Mouse (Mus musculus) megakaryocyte, adult 5-6 weeks (primary cell): ENCODE results near the gene Kif1a. TPM values are rescaled to one million over a fixed set of nuclear protein-coding genes. Genes with fewer than 3 reads are reported as not detected.
A peak's percentile ranks its signal among the peaks of the same experiment; 100 is the strongest.

Source experiments
- ATAC-seq: 2 replicates; pipeline ENCODE4 v1.8.0; 2016; ENCODE audit warnings: mild to moderate bottlenecking, inconsistent platforms; ENCODE audit not compliant: poor library complexity, severe bottlenecking
- total RNA-seq, 2 experiments: library from RNA; stranded (forward) in 1 of 2; stranded (reverse) in 1 of 2; fragments of 153-499, 151-499 nt in 1 of 2; fragments of 221-1000, 200-1000 nt in 1 of 2; gene quantifications; 2 replicates each; pipeline versions ENCODE4 v1.2.3 to v1.2.4; 2015 to 2017

Gene Kif1a
- total RNA-seq (2015) (not detected in 2 replicates), total RNA-seq (2017) (not detected in 2 replicates)

- ATAC-seq, result no peak
Observed at GRCm38 (mm10) chr1:93101571-93102061, at the start of gene Kif1a. Gene Kif1a (minus strand): TSS chr1:93101951.

- ATAC-seq, result no peak
Observed at GRCm38 (mm10) chr1:93150907-93151661, 49.3 kb upstream of the Kif1a start.

GRCm38 (mm10) chr1:93144176-93144575 is 42.4 kb upstream of the Kif1a start:
- ATAC-seq, result no peak

- ATAC-seq, result no peak
Observed at GRCm38 (mm10) chr1:93142871-93143270, 41.1 kb upstream of the Kif1a start.

GRCm38 (mm10) chr1:93139713-93140112 is 38.0 kb upstream of the Kif1a start:
- ATAC-seq, result no peak

GRCm38 (mm10) chr1:93138534-93138933 is 36.8 kb upstream of the Kif1a start:
- no peak for ATAC-seq

- no peak for ATAC-seq
Observed at GRCm38 (mm10) chr1:93135036-93135526, 33.3 kb upstream of the Kif1a start, which contains the start of gene Agxt. Gene Agxt (plus strand): TSS chr1:93135240.

- ATAC-seq, result no peak
Observed at GRCm38 (mm10) chr1:93132676-93133075, 30.9 kb upstream of the Kif1a start.

- ATAC-seq, result no peak
Observed at GRCm38 (mm10) chr1:93130242-93130983, 28.7 kb upstream of the Kif1a start.

- no peak for ATAC-seq
Observed at GRCm38 (mm10) chr1:93128710-93129349, 27.1 kb upstream of the Kif1a start.

- no peak for ATAC-seq
Observed at GRCm38 (mm10) chr1:93128209-93128608, 26.5 kb upstream of the Kif1a start.

- peak; percentile 88 for ATAC-seq
Observed at GRCm38 (mm10) chr1:93125256-93125655, 23.5 kb upstream of the Kif1a start.

GRCm38 (mm10) chr1:93124066-93124465 is 22.3 kb upstream of the Kif1a start:
- ATAC-seq, result peak; percentile 30; the same call in 1 of the 2 replicates

GRCm38 (mm10) chr1:93123179-93123854 is 21.6 kb upstream of the Kif1a start:
- no peak for ATAC-seq

GRCm38 (mm10) chr1:93118816-93119215 is 17.1 kb upstream of the Kif1a start:
- no peak for ATAC-seq

- no peak for ATAC-seq
Observed at GRCm38 (mm10) chr1:93115471-93115870, 13.7 kb upstream of the Kif1a start.

- ATAC-seq, result peak; percentile 84
Observed at GRCm38 (mm10) chr1:93114713-93115463, 13.1 kb upstream of the Kif1a start.

GRCm38 (mm10) chr1:93102700-93103099 is 949 bp upstream of the Kif1a start:
- ATAC-seq, result no peak

- no peak for ATAC-seq
Observed at GRCm38 (mm10) chr1:93100576-93101491, 917 bp downstream of the Kif1a start.
